Mouse (Mus musculus): Measurements from ENCODE around the gene Evi2.

GRCm38 (mm10) chr11:79573836-79574235, 43.4 kb upstream of the Evi2 start:
- no peak for TF ChIP-seq POLR2A (IDR thresholded peaks at IDR 0.05; ENCODE audit: borderline replicate concordance, extremely low read depth, low read depth, low read length)
- no peak for TF ChIP-seq CTCF (IDR thresholded peaks at IDR 0.05; ENCODE audit: insufficient read depth, low read length)

Measured in lung, adult 2 months (tissue).